Mouse (Mus musculus): ENCODE data around the gene Trip10. TPM values are rescaled to one million over a fixed set of nuclear protein-coding genes. Genes with fewer than 3 reads are reported as not detected.

The Trip10 gene
- polyA plus RNA-seq, 1 experiment, result 30.3 TPM

- Histone ChIP-seq H3K27me3 (ENCODE audit: control insufficient read depth, insufficient read depth, low read length) (no peaks in the 10 kb centered on the region), H3K4me1 (ENCODE audit: control insufficient read depth, insufficient read depth, insufficient read length, low read length) (no peaks in the 10 kb centered on the region), H3K27ac (ENCODE audit: insufficient read depth, low read depth, low read length) (no peak overlapping the region), H3K36me3 (ENCODE audit: control insufficient read depth, insufficient read depth, low read length) (no peaks in the 10 kb centered on the region), H3K4me3 (ENCODE audit: low read depth, low read length) (no peak overlapping the region)
- WGBS, result 92% methylated on average over 9 of the region's 9 CpGs
- TF ChIP-seq CTCF (IDR thresholded peaks at IDR 0.05; ENCODE audit: extremely low read depth, insufficient read length, insufficient replicate concordance, low read depth, low read length) (no peak), POLR2A (IDR thresholded peaks at IDR 0.05; ENCODE audit: low read depth, low read length) (no peak)
Measured at GRCm38 (mm10) chr17:57292968-57293367, 43.7 kb downstream of the Trip10 start.

- Histone ChIP-seq H3K4me3 (ENCODE audit: low read depth, low read length) (no peak overlapping the region), H3K36me3 (ENCODE audit: control insufficient read depth, insufficient read depth, low read length) (no peaks in the 10 kb centered on the region), H3K4me1 (ENCODE audit: control insufficient read depth, insufficient read depth, insufficient read length, low read length) (no peaks in the 10 kb centered on the region), H3K27ac (ENCODE audit: insufficient read depth, low read depth, low read length) (no peak overlapping the region), H3K27me3 (ENCODE audit: control insufficient read depth, insufficient read depth, low read length) (no peaks in the 10 kb centered on the region)
- 92% methylated on average over 9 of the region's 9 CpGs for WGBS
- TF ChIP-seq POLR2A (IDR thresholded peaks at IDR 0.05; ENCODE audit: low read depth, low read length) (no peak), CTCF (IDR thresholded peaks at IDR 0.05; ENCODE audit: extremely low read depth, insufficient read length, insufficient replicate concordance, low read depth, low read length) (no peak)
Measured at GRCm38 (mm10) chr17:57295935-57296334, 46.7 kb downstream of the Trip10 start.

- H3K4me3 ChIP-seq (ENCODE audit: low read depth, low read length), result no peak overlapping the region
- 82% methylated on average over 12 of the region's 12 CpGs for WGBS
- no peaks in the 10 kb centered on the region for H3K4me1 ChIP-seq (ENCODE audit: control insufficient read depth, insufficient read depth, insufficient read length, low read length)
- H3K36me3 ChIP-seq (ENCODE audit: control insufficient read depth, insufficient read depth, low read length), result no peaks in the 10 kb centered on the region
- H3K27me3 ChIP-seq (ENCODE audit: control insufficient read depth, insufficient read depth, low read length), result no peaks in the 10 kb centered on the region
- no peak for TF ChIP-seq CTCF (IDR thresholded peaks at IDR 0.05; ENCODE audit: extremely low read depth, insufficient read length, insufficient replicate concordance, low read depth, low read length)
- H3K27ac ChIP-seq (ENCODE audit: insufficient read depth, low read depth, low read length), result no peak overlapping the region
Measured at GRCm38 (mm10) chr17:57297040-57297439, 47.8 kb downstream of the Trip10 start.

- H3K27ac ChIP-seq (ENCODE audit: insufficient read depth, low read depth, low read length), result no peak overlapping the region
- peaks cover 2% of the 10 kb centered on the region; the same call in 1 of the 2 replicates for H3K36me3 ChIP-seq (ENCODE audit: control insufficient read depth, insufficient read depth, low read length)
- peaks cover 4% of the 10 kb centered on the region; the same call in 1 of the 2 replicates for H3K4me1 ChIP-seq (ENCODE audit: control insufficient read depth, insufficient read depth, insufficient read length, low read length)
- WGBS, result 61% methylated on average over 4 of the region's 4 CpGs
- H3K27me3 ChIP-seq (ENCODE audit: control insufficient read depth, insufficient read depth, low read length), result no peaks in the 10 kb centered on the region
- TF ChIP-seq CTCF (IDR thresholded peaks at IDR 0.05; ENCODE audit: extremely low read depth, insufficient read length, insufficient replicate concordance, low read depth, low read length), result no peak
- TF ChIP-seq POLR2A (IDR thresholded peaks at IDR 0.05; ENCODE audit: low read depth, low read length), result no peak
- H3K4me3 ChIP-seq (ENCODE audit: low read depth, low read length), result no peak overlapping the region
Measured at GRCm38 (mm10) chr17:57305593-57305992, 56.3 kb downstream of the Trip10 start.

GRCm38 (mm10) chr17:57307074-57307473 is 57.8 kb downstream of the Trip10 start:
- H3K27me3 ChIP-seq (ENCODE audit: control insufficient read depth, insufficient read depth, low read length), result no peaks in the 10 kb centered on the region
- no peak overlapping the region for H3K4me3 ChIP-seq (ENCODE audit: low read depth, low read length)
- H3K27ac ChIP-seq (ENCODE audit: insufficient read depth, low read depth, low read length), result no peak overlapping the region
- peaks cover 2% of the 10 kb centered on the region; the same call in 1 of the 2 replicates for H3K36me3 ChIP-seq (ENCODE audit: control insufficient read depth, insufficient read depth, low read length)
- 54% methylated on average over 6 of the region's 6 CpGs for WGBS
- H3K4me1 ChIP-seq (ENCODE audit: control insufficient read depth, insufficient read depth, insufficient read length, low read length), result peaks cover 5% of the 10 kb centered on the region; the same call in 1 of the 2 replicates
- TF ChIP-seq CTCF (IDR thresholded peaks at IDR 0.05; ENCODE audit: extremely low read depth, insufficient read length, insufficient replicate concordance, low read depth, low read length), result no peak
- no peak for TF ChIP-seq POLR2A (IDR thresholded peaks at IDR 0.05; ENCODE audit: low read depth, low read length)

- peaks cover 4% of the 10 kb centered on the region; the same call in 1 of the 2 replicates for H3K4me1 ChIP-seq (ENCODE audit: control insufficient read depth, insufficient read depth, insufficient read length, low read length)
- WGBS, result 24% methylated on average over 13 of the region's 13 CpGs
- H3K36me3 ChIP-seq (ENCODE audit: control insufficient read depth, insufficient read depth, low read length), result peaks cover 2% of the 10 kb centered on the region; the same call in 1 of the 2 replicates
- no peak overlapping the region for H3K27ac ChIP-seq (ENCODE audit: insufficient read depth, low read depth, low read length)
- TF ChIP-seq CTCF (IDR thresholded peaks at IDR 0.05; ENCODE audit: extremely low read depth, insufficient read length, insufficient replicate concordance, low read depth, low read length) (no peak), POLR2A (IDR thresholded peaks at IDR 0.05; ENCODE audit: low read depth, low read length) (no peak)
- H3K4me3 ChIP-seq (ENCODE audit: low read depth, low read length), result peak overlapping the region; percentile 29
- H3K27me3 ChIP-seq (ENCODE audit: control insufficient read depth, insufficient read depth, low read length), result no peaks in the 10 kb centered on the region
Measured at GRCm38 (mm10) chr17:57311801-57312200, 62.5 kb downstream of the Trip10 start.

Other genes with a start within 250 kb of the Trip10 start
- gene Pspn, start 249.4 kb upstream of the Trip10 start, polyA plus RNA-seq (2012; rRNA removed), result not detected in 2 replicates
- gene Gtf2f1, start 238.2 kb upstream of the Trip10 start, polyA plus RNA-seq (2012; rRNA removed), result 17.1 and 43.5 TPM in 2 replicates
- gene Gm17949, start 238.0 kb upstream of the Trip10 start, polyA plus RNA-seq (2012; rRNA removed), result not detected in 2 replicates
- gene Khsrp, start 217.9 kb upstream of the Trip10 start, polyA plus RNA-seq (2012; rRNA removed), result 32.3 and 66.4 TPM in 2 replicates
- gene Slc25a41, start 207.8 kb upstream of the Trip10 start, polyA plus RNA-seq (2012; rRNA removed), result not detected in 2 replicates
- gene Crb3, start 190.3 kb upstream of the Trip10 start, polyA plus RNA-seq (2012; rRNA removed), result 184 and 395 TPM in 2 replicates
- 13.3 and 14.3 TPM in 2 replicates for gene Slc25a23, start 189.6 kb upstream of the Trip10 start, polyA plus RNA-seq (2012; rRNA removed)
- 9.1 and 13.6 TPM in 2 replicates for gene Dennd1c, start 170.9 kb upstream of the Trip10 start, polyA plus RNA-seq (2012; rRNA removed)
- 3.3 TPM in 2 replicates for gene Tubb4a, start 161.7 kb upstream of the Trip10 start, polyA plus RNA-seq (2012; rRNA removed)
- 2.3 and 2.6 TPM in 2 replicates for gene Tnfsf9, start 144.1 kb upstream of the Trip10 start, polyA plus RNA-seq (2012; rRNA removed)
- gene Cd70, start 99.7 kb upstream of the Trip10 start, polyA plus RNA-seq (2012; rRNA removed), result not detected in 2 replicates
- 0.79 and 0.98 TPM in 2 replicates for gene Tnfsf14, start 55.3 kb upstream of the Trip10 start, polyA plus RNA-seq (2012; rRNA removed)
- 17.9 and 40.9 TPM in 2 replicates for gene C3, start 21.3 kb upstream of the Trip10 start, polyA plus RNA-seq (2012; rRNA removed)
- gene Gpr108, start 1.0 kb upstream of the Trip10 start, polyA plus RNA-seq (2012; rRNA removed), result 25.6 and 46.5 TPM in 2 replicates
- 3.5 and 6.1 TPM in 2 replicates for gene Vav1, start 29.6 kb downstream of the Trip10 start, polyA plus RNA-seq (2012; rRNA removed)
- gene Adgre1, start 109.2 kb downstream of the Trip10 start, polyA plus RNA-seq (2012; rRNA removed), result 2.4 and 4.1 TPM in 2 replicates

All from small intestine, adult 2 months (tissue).